Mouse (Mus musculus) megakaryocyte, embryonic 14.5 days (primary cell): Measurements from ENCODE around the gene Epb41. TPM values are rescaled to one million over a fixed set of nuclear protein-coding genes. Genes with fewer than 3 reads are reported as not detected.

Experiments
- H3K27me3 ChIP-seq: replicated peaks from 2 replicates; pipeline ENCODE3; 2012; ENCODE audit warnings: inconsistent platforms
- H3K36me3 ChIP-seq: replicated peaks from 2 replicates; pipeline ENCODE3; 2012; ENCODE audit warnings: low read length, inconsistent platforms, mixed read lengths
- H3K4me1 ChIP-seq: 2 replicates; pipeline ENCODE4 v1.6.1; 2012; ENCODE audit warnings: inconsistent platforms
- H3K4me3 ChIP-seq: replicated peaks from 2 replicates; pipeline ENCODE3; 2012; ENCODE audit warnings: moderate library complexity, mild to moderate bottlenecking, inconsistent platforms
- H3K9me3 ChIP-seq: 2 replicates; pipeline ENCODE4 v1.6.1; 2012; ENCODE audit warnings: inconsistent platforms
- FLI1 ChIP-seq: IDR thresholded peaks from 2 replicates; pipeline ENCODE4 v1.6.1; 2012; ENCODE audit warnings: low read length, inconsistent platforms, mixed read lengths
- GATA1 ChIP-seq: IDR thresholded peaks from 3 replicates; pipeline ENCODE4 v1.6.1; 2012; ENCODE audit warnings: mixed read lengths, low read length, inconsistent platforms, borderline replicate concordance
- polyA plus RNA-seq: library from polyadenylated mRNA; stranded (reverse); fragments of >175 nt; gene quantifications from 2 replicates; pipeline ENCODE4 v1.2.3, GENCODE M21; 2012; ENCODE audit warnings: low replicate concordance; ENCODE audit not compliant: insufficient read depth

Epb41 gene
- polyA plus RNA-seq, 1 experiment: 122 TPM

- Histone ChIP-seq H3K4me1 (peaks cover 14% of the 10 kb centered on the region), H3K27me3 (peaks cover 56% of the 10 kb centered on the region), H3K36me3 (no peaks in the 10 kb centered on the region), H3K4me3 (no peak overlapping the region), H3K9me3 (peaks cover 15% of the 10 kb centered on the region)
- TF ChIP-seq FLI1 (no peak), GATA1 (no peak)
Observed at GRCm38 (mm10) chr4:132095043-132095442, 19.9 kb upstream of the Epb41 start.

GRCm38 (mm10) chr4:132093928-132094327 is 18.8 kb upstream of the Epb41 start:
- Histone ChIP-seq H3K4me3 (no peak overlapping the region), H3K36me3 (no peaks in the 10 kb centered on the region), H3K27me3 (peaks cover 44% of the 10 kb centered on the region), H3K9me3 (peaks cover 15% of the 10 kb centered on the region), H3K4me1 (peaks cover 14% of the 10 kb centered on the region)
- TF ChIP-seq FLI1: no peak
- no peak for TF ChIP-seq GATA1

- Histone ChIP-seq H3K4me3 (no peak overlapping the region), H3K36me3 (no peaks in the 10 kb centered on the region), H3K4me1 (peaks cover 14% of the 10 kb centered on the region), H3K9me3 (peaks cover 9% of the 10 kb centered on the region), H3K27me3 (peaks cover 39% of the 10 kb centered on the region)
- TF ChIP-seq GATA1 (no peak), FLI1 (no peak)
Observed at GRCm38 (mm10) chr4:132093136-132093535, 18.0 kb upstream of the Epb41 start.

GRCm38 (mm10) chr4:132088921-132089320 is 13.8 kb upstream of the Epb41 start:
- H3K4me1 ChIP-seq: peaks cover 18% of the 10 kb centered on the region
- peaks cover 26% of the 10 kb centered on the region for H3K27me3 ChIP-seq
- H3K36me3 ChIP-seq: no peaks in the 10 kb centered on the region
- no peak for TF ChIP-seq GATA1
- TF ChIP-seq FLI1: no peak
- no peak overlapping the region for H3K4me3 ChIP-seq
- H3K9me3 ChIP-seq: peaks cover 4% of the 10 kb centered on the region; the same call in 1 of the 2 replicates

GRCm38 (mm10) chr4:132085114-132085513 is 10.0 kb upstream of the Epb41 start:
- Histone ChIP-seq H3K27me3 (peaks cover 13% of the 10 kb centered on the region), H3K4me1 (peaks cover 18% of the 10 kb centered on the region), H3K4me3 (no peak overlapping the region), H3K36me3 (no peaks in the 10 kb centered on the region), H3K9me3 (no peaks in the 10 kb centered on the region)
- TF ChIP-seq FLI1 (no peak), GATA1 (no peak)

- H3K36me3 ChIP-seq: no peaks in the 10 kb centered on the region
- no peak overlapping the region for H3K4me3 ChIP-seq
- H3K27me3 ChIP-seq: peaks cover 6% of the 10 kb centered on the region
- no peak for TF ChIP-seq FLI1
- no peak for TF ChIP-seq GATA1
- peaks cover 56% of the 10 kb centered on the region for H3K4me1 ChIP-seq
- no peaks in the 10 kb centered on the region for H3K9me3 ChIP-seq
Observed at GRCm38 (mm10) chr4:132080492-132080983, 5.4 kb upstream of the Epb41 start.

GRCm38 (mm10) chr4:132079555-132080275 is 4.6 kb upstream of the Epb41 start:
- Histone ChIP-seq H3K27me3 (peaks cover 2% of the 10 kb centered on the region), H3K4me1 (peaks cover 55% of the 10 kb centered on the region), H3K36me3 (no peaks in the 10 kb centered on the region), H3K9me3 (no peaks in the 10 kb centered on the region), H3K4me3 (peak overlapping the region; percentile 77)
- TF ChIP-seq GATA1: no peak
- no peak for TF ChIP-seq FLI1

GRCm38 (mm10) chr4:132078296-132078714 is 3.2 kb upstream of the Epb41 start:
- Histone ChIP-seq H3K9me3 (no peaks in the 10 kb centered on the region), H3K36me3 (peaks cover 4% of the 10 kb centered on the region), H3K27me3 (no peaks in the 10 kb centered on the region), H3K4me1 (peaks cover 58% of the 10 kb centered on the region), H3K4me3 (peak overlapping the region; percentile 68)
- TF ChIP-seq FLI1: no peak
- no peak for TF ChIP-seq GATA1

- H3K36me3 ChIP-seq: peaks cover 12% of the 10 kb centered on the region
- no peaks in the 10 kb centered on the region for H3K27me3 ChIP-seq
- no peaks in the 10 kb centered on the region for H3K9me3 ChIP-seq
- H3K4me3 ChIP-seq: peak overlapping the region; percentile 99
- TF ChIP-seq FLI1 (no peak), GATA1 (peak; percentile 37; the same call in 1 of the 3 replicates)
- peaks cover 67% of the 10 kb centered on the region for H3K4me1 ChIP-seq
Observed at GRCm38 (mm10) chr4:132077445-132077844, 2.3 kb upstream of the Epb41 start.
